Mouse (Mus musculus): Measurements from ENCODE around the gene Spsb4. TPM values are rescaled to one million over a fixed set of nuclear protein-coding genes. Genes with fewer than 3 reads are reported as not detected.

The Spsb4 gene
- polyA plus RNA-seq, 2 experiments from 2014 or later, result 0.22 TPM; not detected in 1

DNA sequence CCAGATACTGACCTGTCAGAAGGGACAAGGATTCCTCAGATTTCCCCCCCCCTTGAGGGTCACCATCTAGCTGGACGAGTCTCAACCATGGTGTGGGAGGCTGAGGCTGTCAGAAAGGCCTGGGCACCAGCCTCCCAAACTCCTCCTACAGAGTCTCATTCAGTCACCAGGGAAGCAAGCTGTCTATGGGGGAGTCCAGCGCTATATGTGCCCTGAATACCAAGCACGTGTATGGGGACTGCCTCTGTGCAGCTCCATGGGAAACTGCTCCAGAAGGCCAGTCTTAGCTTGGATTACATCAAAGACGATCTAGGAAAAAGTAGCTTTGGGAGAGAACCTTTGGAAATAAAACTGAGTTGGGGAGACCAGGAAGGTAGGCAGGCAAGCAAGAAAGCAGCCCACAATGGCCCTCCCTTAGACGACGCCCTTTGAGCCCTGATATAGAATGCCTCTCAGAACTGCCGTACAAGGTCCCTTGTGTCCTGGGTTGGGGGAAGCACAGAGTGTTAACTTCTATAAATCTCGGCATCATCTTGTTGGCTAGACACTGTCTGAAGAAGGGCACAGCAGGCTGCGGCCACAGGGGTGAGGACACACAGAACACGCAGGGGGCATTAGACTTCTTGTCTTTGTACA lies 40.4 kb downstream of the Spsb4 start:
- ATAC-seq, result no peak

DNA sequence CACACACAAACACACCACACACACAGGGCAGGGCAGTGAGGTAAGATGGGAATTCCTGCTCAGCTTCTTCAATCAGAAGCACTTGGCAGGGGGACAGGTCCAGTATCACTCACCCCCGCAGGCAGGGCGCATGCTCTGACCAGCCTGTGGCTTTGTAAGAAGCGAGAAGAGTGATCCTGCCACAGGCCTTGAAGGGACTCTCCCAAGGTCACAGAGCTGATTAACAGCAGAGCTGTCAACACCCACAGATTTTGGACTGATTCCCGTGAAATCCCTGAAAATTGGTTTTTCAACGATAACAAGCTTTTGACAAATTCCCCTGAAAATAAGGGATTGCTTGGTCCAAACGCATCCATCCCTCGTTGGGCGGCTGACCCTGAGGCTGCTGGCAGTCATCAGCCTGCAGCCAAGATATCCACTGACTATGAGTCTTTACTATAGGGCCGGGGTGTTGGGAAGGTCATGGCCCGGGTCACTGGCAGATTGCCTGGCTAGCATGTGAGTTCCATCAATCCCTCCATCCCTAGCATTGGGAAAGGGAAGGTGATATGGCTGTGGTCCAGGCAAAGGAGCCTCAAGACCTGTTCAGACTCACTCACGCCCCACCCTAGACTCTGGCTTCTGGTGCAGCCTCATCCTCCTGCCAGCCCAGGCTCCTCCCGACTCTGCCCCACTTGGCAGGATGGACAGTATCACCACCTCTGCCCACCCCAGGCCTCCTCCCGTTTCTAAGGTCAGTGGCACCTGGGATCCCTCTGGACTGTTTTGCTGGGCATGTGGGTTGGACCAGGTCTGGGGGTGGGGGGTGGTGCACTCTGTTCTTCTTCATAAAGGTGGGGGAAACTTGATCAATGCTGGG lies 41.1 kb downstream of the Spsb4 start:
- no peak for ATAC-seq

DNA sequence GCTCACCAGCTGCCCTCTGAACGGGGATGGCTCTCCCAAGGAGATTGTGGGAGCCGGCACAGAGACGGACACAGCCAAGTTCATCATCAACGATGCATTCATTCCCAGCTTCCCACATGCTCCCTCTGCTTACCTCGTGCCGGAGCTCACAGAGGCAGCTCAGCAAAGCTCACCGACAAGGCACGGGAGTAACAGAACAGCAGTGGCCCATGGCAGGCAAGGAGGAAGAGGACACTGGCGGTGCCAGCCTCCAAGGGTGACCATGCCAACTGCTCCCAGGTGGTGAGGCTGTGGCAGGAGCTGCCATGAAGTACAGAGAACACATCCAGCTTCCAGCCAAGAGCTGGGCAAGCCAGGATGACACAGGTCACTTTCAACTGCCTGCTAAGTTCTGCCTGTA lies 45.6 kb downstream of the Spsb4 start:
- ATAC-seq, result no peak

DNA sequence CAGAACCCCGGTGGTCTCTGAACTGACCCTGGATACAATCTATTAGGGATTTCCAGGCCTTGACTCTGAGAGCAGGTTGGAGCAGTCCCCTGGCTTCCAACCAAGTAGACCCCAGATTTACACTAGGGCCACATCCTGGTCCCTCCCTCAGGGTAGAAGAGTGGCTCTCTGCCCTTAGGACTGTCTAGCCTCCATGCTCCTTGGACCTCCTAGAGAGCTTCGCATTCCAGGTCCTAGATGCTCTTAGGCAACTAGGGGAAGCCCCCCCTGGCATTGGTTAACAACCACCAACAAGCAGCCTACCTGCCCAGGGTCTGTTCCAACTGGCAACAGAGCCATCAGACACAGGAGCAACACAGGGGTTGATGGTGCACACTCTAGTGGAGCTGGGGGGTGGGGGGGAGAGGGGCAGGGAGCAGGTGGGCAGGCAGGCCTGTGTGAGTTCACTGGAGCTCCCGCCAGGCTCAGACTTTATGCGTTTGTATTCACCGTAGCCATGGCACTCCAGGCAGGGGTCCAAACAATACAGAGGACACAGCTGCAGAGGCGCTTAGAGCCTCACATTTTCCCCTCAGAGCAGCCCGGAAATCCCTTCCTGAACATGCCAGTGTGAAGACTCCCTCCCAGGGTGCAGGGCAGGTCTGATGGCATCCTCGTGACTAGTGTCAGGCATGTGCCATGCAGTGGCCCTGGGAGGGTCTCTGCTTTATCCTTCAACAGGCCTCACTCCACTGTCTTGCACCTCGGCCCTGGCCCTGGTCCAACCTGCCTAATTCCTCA lies 46.8 kb downstream of the Spsb4 start:
- no peak for ATAC-seq

DNA sequence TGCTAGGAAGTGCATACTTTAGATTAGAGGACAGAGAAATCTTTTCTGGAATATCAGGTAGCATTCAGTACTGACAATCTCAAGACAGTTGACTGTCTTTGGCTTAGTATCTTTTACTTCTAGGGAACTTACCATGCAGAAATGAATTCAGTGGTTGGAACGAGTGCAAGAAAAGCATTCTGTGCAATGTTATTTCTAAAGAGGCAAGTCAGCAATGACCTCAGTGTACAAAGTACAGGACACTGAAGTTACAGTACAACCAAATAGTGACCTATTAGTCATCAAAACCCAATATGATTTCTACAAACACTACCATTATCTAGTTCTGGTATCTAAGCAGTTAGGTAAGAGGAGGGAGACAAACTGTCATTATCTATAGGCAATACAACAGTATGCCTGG lies 51.1 kb downstream of the Spsb4 start:
- no peak for ATAC-seq

DNA sequence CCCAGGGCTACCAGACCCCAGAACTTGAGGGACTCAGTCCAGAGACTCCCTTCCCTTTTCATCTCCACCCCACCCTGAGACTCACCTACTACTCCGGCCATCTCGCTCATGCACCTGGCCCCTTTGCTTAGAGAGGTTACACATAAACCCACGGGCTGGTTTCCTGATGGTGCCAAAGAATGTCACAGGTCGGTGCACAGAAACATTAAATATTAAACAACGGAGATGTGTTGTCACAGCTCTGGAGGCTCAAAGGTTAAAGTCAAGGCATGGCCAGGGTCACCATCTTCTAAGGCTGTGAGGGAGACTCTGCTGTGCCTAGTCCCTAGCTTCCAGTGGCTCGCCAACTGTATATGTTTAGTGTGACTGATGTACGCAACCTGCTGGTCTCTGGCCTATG lies 52.2 kb downstream of the Spsb4 start:
- no peak for ATAC-seq

DNA sequence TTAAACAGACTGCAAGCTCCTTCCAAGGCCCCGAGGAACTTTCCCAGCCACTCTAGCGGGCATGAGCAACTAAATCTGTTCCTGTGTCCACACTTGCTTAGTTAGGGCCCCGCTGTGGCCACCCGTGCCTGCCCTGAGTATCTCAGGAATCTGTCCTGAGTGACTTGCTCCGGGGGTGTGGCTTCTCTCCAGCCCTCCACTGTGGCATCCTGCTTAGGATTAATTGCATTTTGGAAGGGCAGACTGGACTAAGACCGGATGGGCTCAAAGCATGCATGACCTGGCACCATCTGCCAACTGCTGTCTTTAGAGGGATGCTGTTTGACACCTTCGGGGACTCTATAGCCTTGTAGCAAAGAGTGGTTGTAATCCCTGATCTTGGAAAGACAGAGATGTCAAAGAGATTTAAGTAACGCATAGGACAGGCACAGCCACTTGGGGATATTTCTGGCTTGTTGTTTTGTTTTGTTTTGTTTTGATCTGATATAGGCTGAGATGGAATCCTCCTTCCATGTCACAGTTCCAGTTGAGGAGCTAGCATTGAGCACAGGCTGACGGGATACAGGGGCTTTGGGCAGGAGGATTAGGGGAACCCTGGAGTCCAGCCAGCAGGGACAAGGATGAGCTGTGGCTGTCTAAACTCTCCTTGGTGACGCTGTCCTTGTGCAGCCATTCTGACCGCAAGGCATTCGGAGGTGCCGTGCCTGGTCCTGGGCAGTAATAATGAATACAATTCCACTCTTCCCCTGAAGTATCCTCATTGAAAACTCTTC lies 55.0 kb downstream of the Spsb4 start:
- no peak for ATAC-seq

DNA sequence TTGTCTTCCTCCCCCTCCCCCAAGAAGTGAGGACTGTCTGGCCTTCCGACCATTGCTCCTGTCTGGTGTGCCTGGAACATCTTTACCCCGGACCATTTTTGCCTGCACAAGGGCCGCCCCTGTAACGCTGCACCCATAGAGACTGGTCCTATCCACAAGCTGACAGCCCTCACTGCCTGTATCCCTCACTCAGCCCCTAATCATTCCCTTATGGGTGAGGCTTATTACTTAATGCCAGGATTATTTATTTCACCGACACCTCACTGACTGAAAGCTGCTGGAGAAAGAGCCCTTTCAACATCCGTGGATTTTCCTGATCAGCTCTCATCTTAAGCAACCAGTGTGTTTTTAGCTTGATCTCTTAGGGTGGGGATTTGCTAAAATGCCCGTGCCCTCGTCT lies 55.9 kb downstream of the Spsb4 start:
- no peak for ATAC-seq

DNA sequence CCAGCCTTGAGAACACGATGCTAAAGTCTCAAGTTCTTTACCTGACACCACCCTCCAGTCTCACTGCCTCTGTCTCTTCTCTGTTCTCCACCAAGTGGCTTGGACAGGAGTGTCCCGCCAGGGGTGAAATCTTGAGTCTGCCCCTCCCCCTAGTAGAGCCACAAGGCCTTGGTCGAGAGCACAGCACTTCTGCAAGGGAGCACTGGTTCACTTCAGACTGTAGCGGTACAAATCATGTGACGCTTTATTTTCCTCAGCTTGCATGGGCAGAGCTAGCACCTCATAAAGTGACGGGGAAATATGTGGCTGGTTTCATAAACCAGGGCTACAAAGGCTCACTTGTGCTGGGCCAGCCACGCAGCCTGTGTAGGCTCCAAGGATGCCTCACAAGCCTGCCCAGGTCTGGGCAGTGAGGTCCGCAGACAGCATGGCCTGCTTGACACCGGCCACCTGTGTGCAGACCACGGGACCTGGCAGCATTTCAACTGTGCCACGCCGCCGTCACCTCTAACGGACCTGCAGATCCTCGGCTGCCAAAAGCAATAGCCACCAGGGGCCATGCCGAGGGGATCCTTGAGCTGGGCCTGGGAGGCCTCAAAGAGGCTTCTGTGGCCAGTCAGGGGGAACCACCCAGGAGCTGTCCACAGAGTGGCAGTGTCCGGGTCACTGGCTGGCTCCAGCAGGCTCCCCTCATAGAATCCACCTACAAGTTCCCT lies 56.5 kb downstream of the Spsb4 start:
- ATAC-seq, result no peak

DNA sequence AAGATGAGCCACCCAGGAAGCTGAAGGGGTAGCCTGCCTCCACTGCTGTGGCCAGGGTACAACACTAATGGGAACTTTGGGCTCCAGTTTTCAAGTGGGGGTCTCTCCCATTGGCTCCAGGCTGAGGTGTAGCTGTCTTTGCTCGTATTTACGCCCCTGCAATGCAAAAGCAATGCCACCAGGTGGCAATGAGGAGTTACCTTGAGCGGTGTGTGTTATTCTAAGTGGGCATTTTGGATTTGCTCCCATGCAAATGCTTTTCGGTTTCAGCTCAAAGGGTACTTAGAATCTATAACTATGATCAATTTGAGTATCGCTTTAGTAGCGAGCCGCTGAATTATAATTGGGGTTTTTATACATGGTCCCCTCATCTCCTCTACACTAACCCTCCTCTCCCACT lies 57.6 kb downstream of the Spsb4 start:
- ATAC-seq, result no peak

DNA sequence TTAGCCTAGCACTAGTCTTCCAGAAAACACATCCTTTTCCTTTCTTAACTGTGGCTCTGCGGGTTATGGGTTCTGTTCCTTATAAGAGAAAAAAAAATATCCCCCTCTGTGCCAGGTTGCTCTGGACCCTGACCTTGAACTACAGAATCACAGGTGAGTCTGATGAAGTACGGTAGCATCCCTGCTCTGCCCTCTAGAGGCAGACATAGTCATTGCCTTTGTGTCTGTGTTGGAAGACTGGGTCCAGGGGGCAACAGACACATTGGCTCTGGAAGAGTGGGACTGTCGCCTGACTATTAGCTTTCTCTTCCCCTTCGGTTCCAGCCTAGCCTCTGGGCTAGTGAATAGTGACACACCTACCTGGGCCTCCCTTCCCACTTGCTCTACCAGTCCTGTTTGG lies 58.4 kb downstream of the Spsb4 start:
- ATAC-seq, result no peak

DNA sequence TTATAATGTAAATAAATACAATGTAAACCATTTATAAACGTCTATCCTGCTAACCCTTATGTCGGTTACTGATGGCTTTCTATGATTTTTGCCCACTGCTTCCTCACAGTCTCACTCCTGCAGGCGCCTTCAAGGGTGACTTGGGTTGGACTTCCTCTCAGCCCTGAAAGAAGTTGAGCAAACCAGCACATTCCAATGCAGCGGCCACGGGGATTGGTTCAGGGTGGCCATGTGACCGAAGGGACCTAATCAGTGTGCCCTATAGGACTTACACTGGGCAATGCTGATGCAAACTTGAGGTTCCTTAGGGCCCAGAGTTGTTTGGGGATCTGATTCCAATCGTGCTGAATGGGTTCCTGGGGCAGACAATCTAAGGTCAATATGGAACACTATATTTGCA lies 59.2 kb downstream of the Spsb4 start:
- no peak for ATAC-seq

DNA sequence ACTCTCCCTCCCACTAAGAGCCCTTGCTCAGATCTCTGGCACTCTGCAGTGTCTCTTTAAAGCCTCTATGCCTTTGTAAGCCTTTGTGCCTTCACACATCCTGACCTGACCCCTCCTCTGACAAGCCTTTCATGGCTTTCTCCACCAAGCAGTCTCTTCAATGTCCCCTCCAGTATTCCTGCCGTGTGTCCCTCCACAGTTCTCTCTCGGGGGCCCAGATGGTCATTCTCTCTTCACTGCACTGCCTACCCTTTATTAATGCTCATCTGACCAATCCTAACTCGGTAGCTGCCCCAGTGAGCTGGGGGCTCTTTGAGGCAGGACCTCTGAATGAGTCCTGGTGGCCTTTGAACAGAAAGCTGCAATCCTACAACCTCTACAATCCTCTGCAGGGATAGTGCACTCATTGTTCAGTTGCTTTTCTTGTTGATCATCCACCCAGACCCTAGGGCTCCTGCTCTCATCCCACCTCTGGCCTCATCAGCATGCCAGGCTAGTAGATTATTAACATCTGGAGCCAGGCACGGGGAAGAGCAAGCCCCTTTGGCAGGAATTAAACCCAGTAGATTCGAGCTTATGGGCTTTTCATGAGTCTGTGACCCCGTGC lies 60.5 kb downstream of the Spsb4 start:
- ATAC-seq, result no peak

DNA sequence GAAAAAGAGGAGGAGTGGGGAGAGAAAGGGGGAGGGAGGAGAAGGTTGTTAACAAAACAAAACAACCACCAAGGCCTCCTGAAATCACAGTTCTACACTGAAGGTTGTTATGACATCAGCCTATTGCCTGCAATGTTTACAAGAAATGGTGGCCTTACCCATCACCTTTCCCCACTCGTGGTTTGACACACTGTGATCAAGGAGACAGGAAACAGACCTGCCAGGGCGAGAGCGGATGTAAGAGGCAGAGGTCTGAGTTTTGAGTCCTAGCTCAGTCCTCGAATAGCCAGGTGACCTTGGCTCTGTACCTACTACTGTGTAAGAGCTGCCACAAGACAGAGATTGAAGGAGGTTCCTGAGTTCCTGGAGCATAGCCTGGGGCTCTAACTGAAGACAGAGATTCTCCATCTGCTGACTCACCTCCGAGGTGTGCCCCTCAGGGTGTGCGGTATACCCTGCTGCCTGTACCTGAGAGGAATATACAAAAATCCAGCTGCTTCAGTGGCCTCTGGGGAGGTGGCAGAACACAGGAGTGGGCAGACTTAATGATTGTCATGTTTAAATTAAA lies 61.3 kb downstream of the Spsb4 start:
- peak; percentile 15 for ATAC-seq

DNA sequence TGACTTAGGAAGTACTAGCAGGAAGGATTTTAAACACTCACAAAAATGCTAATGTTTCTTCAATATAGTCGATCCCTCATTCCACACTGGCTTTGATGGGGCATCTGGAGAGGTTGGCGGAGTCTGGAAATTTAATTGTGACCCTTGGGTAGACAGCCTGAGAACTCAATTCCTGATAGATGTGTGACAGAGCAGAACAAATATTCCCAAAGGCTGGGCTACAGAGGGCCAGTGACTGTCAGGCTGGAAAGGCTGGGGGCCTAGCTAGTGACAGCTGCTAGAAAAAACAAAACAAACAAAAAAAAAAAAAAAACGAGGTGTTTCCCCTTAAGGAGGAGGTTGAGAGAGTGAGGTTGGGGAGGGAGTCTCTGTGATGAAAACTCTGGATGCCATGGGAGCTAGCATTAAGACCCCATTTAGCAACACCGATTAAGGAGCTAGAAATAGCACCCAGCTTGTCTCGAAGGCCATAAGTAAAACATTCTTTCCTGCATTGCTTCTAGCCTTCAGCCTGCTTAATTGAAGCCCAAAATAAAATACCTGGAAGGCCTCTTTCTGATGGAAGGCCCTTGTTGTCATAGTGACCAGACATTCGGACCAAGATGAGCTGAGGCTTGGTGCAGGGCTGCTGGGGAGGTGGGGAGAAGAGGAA lies 61.9 kb downstream of the Spsb4 start:
- no peak for ATAC-seq

DNA sequence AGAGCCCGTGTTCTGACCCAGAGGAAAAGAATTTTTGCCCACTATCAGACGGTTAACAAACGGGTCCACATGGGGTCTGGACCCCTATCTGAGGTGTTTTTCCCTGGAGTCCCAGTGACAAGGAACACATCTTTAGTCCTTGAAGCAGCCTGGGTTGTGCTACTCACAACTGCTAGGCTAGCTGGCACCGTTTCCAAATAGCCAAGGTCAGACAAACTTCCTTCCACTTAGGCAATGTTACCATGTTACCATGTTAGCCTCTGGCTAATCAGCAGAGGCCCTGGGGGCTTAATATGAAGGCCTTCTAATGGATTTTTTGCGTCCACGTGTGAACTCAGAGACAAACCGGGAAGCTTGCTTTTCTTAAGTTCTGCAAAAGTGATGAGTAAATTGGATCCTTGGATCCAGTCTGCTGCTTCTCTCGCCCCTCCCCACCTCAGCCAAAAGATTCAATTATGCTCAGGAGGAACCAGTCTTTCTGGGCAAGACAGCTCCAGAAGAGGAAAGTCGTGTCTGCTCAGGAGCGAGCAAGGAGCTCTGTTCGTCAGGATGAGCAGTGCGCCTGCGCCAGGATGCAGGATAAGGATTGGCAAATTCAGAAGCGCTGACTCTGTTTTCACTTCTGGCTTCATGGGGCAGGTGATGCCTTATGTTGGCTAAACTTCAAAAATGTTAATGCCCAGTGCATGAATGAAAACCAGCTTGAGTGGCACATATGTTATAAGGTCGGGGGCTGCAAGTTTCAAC lies 64.4 kb downstream of the Spsb4 start:
- no peak for ATAC-seq

DNA sequence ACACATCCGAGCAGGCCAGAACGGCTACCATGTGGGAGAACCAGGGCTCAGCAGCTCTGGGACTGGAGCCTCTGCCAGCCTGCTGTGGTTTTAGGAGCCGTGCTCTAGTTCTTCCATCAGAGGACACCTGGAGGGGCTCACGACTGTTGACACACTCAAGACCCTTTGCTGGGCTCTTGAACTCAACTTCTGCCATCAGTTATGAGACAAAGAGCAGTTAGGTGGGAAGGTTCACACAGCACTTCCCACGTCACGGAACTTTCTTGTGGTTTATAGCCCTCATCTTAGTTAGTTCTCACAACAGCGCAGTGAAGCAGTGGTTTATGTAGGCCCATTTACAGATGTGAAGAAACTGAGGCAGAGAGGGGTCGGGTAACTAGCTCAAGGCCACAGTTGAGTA lies 65.2 kb downstream of the Spsb4 start:
- ATAC-seq, result peak; percentile 45

DNA sequence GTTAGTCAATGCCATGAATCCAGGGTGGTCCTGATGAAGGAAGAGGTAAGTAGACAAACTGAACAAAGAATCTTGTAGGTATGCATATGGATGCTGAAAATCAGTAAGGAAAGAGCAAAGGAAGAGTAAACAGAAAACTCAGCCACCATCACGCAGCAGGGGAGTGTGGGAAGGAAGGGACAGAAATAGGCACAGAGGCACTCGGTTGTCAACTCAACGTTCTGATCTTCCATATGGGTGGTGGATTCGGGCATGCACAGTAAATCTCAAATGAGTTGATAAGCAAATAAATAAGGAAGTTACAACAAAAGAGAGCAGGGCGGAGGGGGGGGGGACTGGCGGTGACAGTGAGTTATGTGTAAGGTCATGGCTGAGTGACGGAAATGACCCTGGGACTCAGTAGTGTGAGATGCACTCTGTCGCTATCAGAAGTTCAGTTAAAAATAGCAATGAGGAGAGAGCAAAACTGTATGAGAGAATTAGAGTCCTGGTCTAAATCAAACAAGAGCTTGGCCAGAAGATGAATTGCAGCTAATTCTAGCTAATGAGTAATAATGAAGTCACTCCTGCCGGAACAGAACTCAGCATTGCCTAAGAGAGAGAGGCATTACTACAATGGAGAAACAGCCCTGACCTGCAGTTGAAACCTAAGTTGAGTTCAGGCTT lies 66.2 kb downstream of the Spsb4 start:
- ATAC-seq, result no peak

DNA sequence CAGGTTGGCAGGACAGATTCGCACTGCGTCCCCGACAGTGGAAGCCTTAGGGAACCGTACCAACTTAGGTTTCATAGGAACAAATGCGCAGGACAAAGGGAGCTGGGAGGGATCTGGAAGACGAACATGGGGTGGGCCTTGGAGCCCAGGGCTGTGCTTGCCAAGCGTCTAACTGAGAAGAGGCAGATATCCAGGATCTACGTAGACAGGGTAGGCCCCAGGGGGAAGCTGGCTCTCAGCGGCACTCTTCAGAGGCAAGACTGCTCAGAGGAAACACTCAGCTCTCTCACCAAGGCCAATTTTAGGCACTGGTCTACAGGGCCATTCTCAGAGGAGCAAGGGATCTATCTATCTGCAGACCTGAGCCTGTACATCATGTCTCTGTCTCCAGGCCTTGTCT lies 69.1 kb downstream of the Spsb4 start:
- ATAC-seq, result no peak
